Mouse (Mus musculus) ES-Bruce4 (cell line): ENCODE measurements around the gene Slc50a1.

Source experiments
- EP300 ChIP-seq: IDR thresholded peaks from 2 replicates; pipeline ENCODE4 v1.6.1; 2011; ENCODE audit warnings: low read depth, low read length; ENCODE audit not compliant: insufficient read depth
- POLR2A ChIP-seq: IDR thresholded peaks from one replicate; pipeline ENCODE4 v1.8.1; 2011; ENCODE audit warnings: low read length; ENCODE audit not compliant: insufficient read depth

DNA sequence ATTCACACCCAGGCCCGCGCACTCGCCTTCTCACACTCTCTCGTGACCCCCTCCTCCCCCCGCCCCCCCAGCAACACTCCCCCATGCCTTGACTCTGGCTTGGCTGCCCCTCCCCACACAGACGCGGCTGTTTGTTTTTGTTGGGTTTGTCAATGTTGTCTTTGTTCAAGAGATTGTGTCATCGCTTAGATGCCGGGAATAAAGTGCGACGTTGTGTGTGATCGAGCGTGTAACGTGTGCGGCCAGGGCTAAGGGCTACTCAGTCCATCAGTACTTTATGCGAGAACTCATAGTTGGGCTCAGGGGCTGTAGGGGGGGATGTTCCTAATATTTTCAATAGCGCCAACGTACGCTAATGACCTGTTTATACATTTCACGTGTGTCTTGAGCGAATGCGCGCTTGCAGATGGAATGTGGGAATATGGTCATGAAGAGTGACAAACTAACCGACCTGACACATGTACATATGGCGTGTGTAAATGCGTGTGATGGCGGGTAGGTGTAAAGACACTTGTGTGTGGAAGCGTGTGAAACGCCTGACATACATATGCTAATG lies 9.8 kb upstream of the Slc50a1 start:
- TF ChIP-seq EP300 (no peak), POLR2A (no peak)
